Mouse (Mus musculus): ENCODE measurements at regions not wholly inside any gene's neighbourhood (a gene's known extent, or its start where the extent isn't known, plus 50 kb on each side); places are given as distances from the start of the nearest gene placed in this dataset.

DNA sequence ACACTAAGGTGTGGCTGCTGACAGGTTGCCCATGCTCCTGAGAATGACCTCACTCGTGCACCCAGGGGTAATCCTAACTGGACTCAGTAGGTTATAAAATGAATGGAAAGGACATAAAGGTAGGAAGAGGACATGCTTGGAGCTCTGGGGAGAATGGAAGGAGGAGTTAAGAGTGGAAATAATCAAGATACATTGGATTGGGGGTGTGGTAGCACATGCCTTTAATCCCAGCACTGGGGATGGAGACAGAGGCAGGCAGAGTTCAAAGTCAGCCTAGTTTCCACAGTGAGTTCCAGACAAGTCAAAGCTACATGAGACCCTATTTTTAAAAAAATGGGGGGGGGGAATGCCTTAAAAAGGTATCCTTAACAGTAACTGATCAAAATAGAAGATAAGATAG is 167.9 kb upstream of the Hnrnpa3 start:
- no peaks in the 10 kb centered on the region for H3K79me2 ChIP-seq (replicated peaks; ENCODE audit: control insufficient read depth, extremely low read depth, insufficient read depth, poor library complexity, severe bottlenecking)
- H3K4me3 ChIP-seq (replicated peaks in 1 of 3; ENCODE audit: low read depth in 2 of 3, low read length in 2 of 3, poor library complexity in 1 of 3): no peak overlapping the region

DNA sequence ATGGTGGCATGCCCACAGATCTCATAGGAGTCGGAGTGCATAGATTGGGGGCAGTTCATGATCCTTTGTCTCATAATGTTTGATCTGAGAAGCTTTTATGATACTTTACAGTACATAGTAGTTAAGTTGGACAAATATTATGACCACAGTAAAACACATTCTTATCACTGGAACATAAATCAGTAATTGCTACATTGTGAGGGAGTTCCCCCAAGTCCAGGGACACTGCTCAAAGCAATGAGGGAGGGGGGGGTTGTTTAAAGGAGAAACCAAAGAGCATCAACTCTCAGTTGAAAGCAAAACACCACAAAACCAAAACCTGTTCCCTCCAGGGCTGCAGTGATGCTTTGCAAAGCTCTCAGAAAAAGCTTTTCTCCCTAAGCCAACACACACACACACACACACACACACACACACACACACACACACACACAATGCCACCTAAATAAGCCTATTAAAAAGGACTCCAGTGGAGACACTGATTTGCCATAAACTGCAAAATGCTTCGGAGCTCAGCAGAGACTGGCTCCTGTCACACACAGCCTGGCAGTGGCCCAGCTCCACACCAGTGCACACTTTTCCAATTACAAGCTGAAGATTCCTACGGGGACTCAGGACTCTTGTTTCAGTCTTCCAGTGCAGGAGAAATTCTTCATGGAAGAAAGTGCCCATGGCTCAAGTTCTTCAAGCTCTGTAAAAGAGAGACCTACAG is 167.1 kb upstream of the Hnrnpa3 start:
- dilution Hi-C loops (cut with MboI; ENCODE audit: extremely low pct_ligation_motif_present, extremely low pct_unique_long_range_greater_than_20kb, low sequenced_read_pairs): no loop called here
- no peak for DNase-seq (ENCODE audit: extremely low read depth)
- no peak overlapping the region for H3K27ac ChIP-seq (ENCODE audit: insufficient read depth, low read depth)

More for the DNA sequence above, 167.9 kb upstream of the Hnrnpa3 start:
- Histone ChIP-seq H3K27ac (ENCODE audit: insufficient read depth, low read depth) (no peak overlapping the region), H3K36me3 (replicated peaks in 1 of 2; ENCODE audit: control insufficient read depth in 1 of 2, insufficient read depth in 1 of 2, low read length in 1 of 2) (no peaks in the 10 kb centered on the region), H3K4me2 (ENCODE audit: insufficient read depth, low read depth, poor library complexity, severe bottlenecking) (no peak overlapping the region), H3K4me1 (ENCODE audit: control insufficient read depth in 1 of 2, insufficient read depth in 2 of 2) (no peaks in the 10 kb centered on the region), H3K27me3 (replicated peaks) (no peaks in the 10 kb centered on the region), H3K9me3 (replicated peaks; ENCODE audit: low read length) (no peaks in the 10 kb centered on the region), H3K9ac (ENCODE audit: insufficient read depth, low read depth) (no peak overlapping the region)
- in situ Hi-C loops (cut with MboI; ENCODE audit: low pct_ligation_motif_present, low pct_unique_long_range_greater_than_20kb, low sequenced_read_pairs): no loop called here
- TF ChIP-seq RAD21 (IDR thresholded peaks at IDR 0.05; ENCODE audit: low read depth, low read length) (no peak), MYC (IDR thresholded peaks at IDR 0.05; ENCODE audit: low read depth, low read length) (no peak), ZKSCAN1 (IDR thresholded peaks at IDR 0.05; ENCODE audit: borderline replicate concordance, low read depth, low read length) (no peak)
- dilution Hi-C loops (cut with MboI; ENCODE audit: extremely low pct_ligation_motif_present, extremely low pct_unique_long_range_greater_than_20kb, low sequenced_read_pairs): no loop called here
- no peak for DNase-seq (ENCODE audit: extremely low read depth)

DNA sequence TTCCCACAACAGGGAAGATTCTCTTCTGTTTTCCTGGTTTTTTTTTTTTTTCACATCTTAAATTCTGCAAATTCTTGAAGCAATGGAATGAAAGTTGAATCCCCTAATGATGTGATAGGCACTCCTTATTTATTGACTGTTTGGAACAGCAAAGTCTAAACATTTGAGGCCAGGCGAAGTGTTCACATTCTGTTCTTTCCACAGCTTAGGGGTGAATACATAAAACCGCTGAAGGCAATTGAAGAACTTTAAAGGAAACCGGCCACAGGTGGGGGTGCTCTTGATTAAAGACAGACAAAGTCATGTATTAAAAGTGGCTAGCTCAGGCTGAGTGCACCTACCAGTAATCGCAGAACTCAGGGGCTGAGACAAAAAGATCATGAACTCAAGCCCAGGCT is 166.6 kb upstream of the Hnrnpa3 start:
- no peak overlapping the region for H3K4me2 ChIP-seq (ENCODE audit: insufficient read depth, low read depth, poor library complexity, severe bottlenecking)
- no peaks in the 10 kb centered on the region for H3K79me2 ChIP-seq (replicated peaks; ENCODE audit: control insufficient read depth, extremely low read depth, insufficient read depth, poor library complexity, severe bottlenecking)
- no peak overlapping the region for H3K4me3 ChIP-seq (replicated peaks in 1 of 3; ENCODE audit: low read depth in 2 of 3, low read length in 2 of 3, poor library complexity in 1 of 3)
- in situ Hi-C loops (cut with MboI; ENCODE audit: low pct_ligation_motif_present, low pct_unique_long_range_greater_than_20kb, low sequenced_read_pairs): no loop called here
- no peaks in the 10 kb centered on the region for H3K9me3 ChIP-seq (replicated peaks; ENCODE audit: low read length)
- DNase-seq (ENCODE audit: extremely low read depth): no peak
- H3K4me1 ChIP-seq (ENCODE audit: control insufficient read depth in 1 of 2, insufficient read depth in 2 of 2): no peaks in the 10 kb centered on the region
- no peak overlapping the region for H3K27ac ChIP-seq (ENCODE audit: insufficient read depth, low read depth)
- no peaks in the 10 kb centered on the region for H3K27me3 ChIP-seq (replicated peaks)
- no peaks in the 10 kb centered on the region for H3K36me3 ChIP-seq (replicated peaks in 1 of 2; ENCODE audit: control insufficient read depth in 1 of 2, insufficient read depth in 1 of 2, low read length in 1 of 2)
- TF ChIP-seq POLR2A (IDR thresholded peaks at IDR 0.05; ENCODE audit: low read depth, low read length): no peak
- TF ChIP-seq GABPA (IDR thresholded peaks at IDR 0.05; ENCODE audit: insufficient replicate concordance, low read depth, low read length): no peak
- TF ChIP-seq SIN3A (IDR thresholded peaks at IDR 0.05; ENCODE audit: low read length): no peak
- TF ChIP-seq CHD1 (IDR thresholded peaks at IDR 0.05; ENCODE audit: low read depth, low read length): no peak
- no peak for TF ChIP-seq ZC3H11A (IDR thresholded peaks at IDR 0.05; ENCODE audit: low read depth, low read length)
- TF ChIP-seq UBTF (IDR thresholded peaks at IDR 0.05; ENCODE audit: low read depth, low read length): no peak
- TF ChIP-seq USF1 (IDR thresholded peaks at IDR 0.05; ENCODE audit: low read depth, low read length): no peak
- TF ChIP-seq TCF12 (IDR thresholded peaks at IDR 0.05; ENCODE audit: low read depth, low read length): no peak
- TF ChIP-seq MXI1 (IDR thresholded peaks at IDR 0.05; ENCODE audit: low read depth, low read length): no peak
- no peak for TF ChIP-seq CHD2 (IDR thresholded peaks at IDR 0.05; ENCODE audit: low read length)
- no peak for TF ChIP-seq ZMIZ1 (IDR thresholded peaks at IDR 0.05; ENCODE audit: low read depth, low read length)
- TF ChIP-seq ELF1 (IDR thresholded peaks at IDR 0.05; ENCODE audit: low read depth, low read length): no peak
- no peak for TF ChIP-seq MAZ (IDR thresholded peaks at IDR 0.05; ENCODE audit: low read depth, low read length)
- no peak for TF ChIP-seq RCOR1 (conservative IDR thresholded peaks at IDR 0.05; ENCODE audit: low read depth, low read length)
- dilution Hi-C loops (cut with MboI; ENCODE audit: extremely low pct_ligation_motif_present, extremely low pct_unique_long_range_greater_than_20kb, low sequenced_read_pairs): no loop called here
- no peak overlapping the region for H3K9ac ChIP-seq (ENCODE audit: insufficient read depth, low read depth)

More for the DNA sequence above, 167.1 kb upstream of the Hnrnpa3 start:
- Histone ChIP-seq H3K4me2 (ENCODE audit: insufficient read depth, low read depth, poor library complexity, severe bottlenecking) (no peak overlapping the region), H3K79me2 (replicated peaks; ENCODE audit: control insufficient read depth, extremely low read depth, insufficient read depth, poor library complexity, severe bottlenecking) (no peaks in the 10 kb centered on the region), H3K36me3 (replicated peaks in 1 of 2; ENCODE audit: control insufficient read depth in 1 of 2, insufficient read depth in 1 of 2, low read length in 1 of 2) (no peaks in the 10 kb centered on the region), H3K9ac (ENCODE audit: insufficient read depth, low read depth) (no peak overlapping the region), H3K4me1 (ENCODE audit: control insufficient read depth in 1 of 2, insufficient read depth in 2 of 2) (no peaks in the 10 kb centered on the region), H3K9me3 (replicated peaks; ENCODE audit: low read length) (no peaks in the 10 kb centered on the region), H3K27me3 (replicated peaks) (no peaks in the 10 kb centered on the region), H3K4me3 (replicated peaks in 1 of 3; ENCODE audit: low read depth in 2 of 3, low read length in 2 of 3, poor library complexity in 1 of 3) (no peak overlapping the region)
- TF ChIP-seq RCOR1 (conservative IDR thresholded peaks at IDR 0.05; ENCODE audit: low read depth, low read length) (no peak), JUND (conservative IDR thresholded peaks at IDR 0.05; ENCODE audit: low read depth, low read length) (no peak), MYC (IDR thresholded peaks at IDR 0.05; ENCODE audit: low read depth, low read length) (no peak), ZNF384 (IDR thresholded peaks at IDR 0.05; ENCODE audit: low read depth, low read length) (no peak), HCFC1 (IDR thresholded peaks at IDR 0.05; ENCODE audit: low read depth, low read length) (no peak), GABPA (IDR thresholded peaks at IDR 0.05; ENCODE audit: insufficient replicate concordance, low read depth, low read length) (no peak), MAFK (IDR thresholded peaks at IDR 0.05; ENCODE audit: insufficient replicate concordance, low read length) (no peak), JUN (IDR thresholded peaks at IDR 0.05; ENCODE audit: insufficient read depth, low read depth, low read length) (no peak), ZMIZ1 (IDR thresholded peaks at IDR 0.05; ENCODE audit: low read depth, low read length) (no peak), BHLHE40 (IDR thresholded peaks at IDR 0.05; ENCODE audit: low read depth, low read length) (no peak), NELFE (IDR thresholded peaks at IDR 0.05; ENCODE audit: low read depth, low read length) (no peak)
- in situ Hi-C loops (cut with MboI; ENCODE audit: low pct_ligation_motif_present, low pct_unique_long_range_greater_than_20kb, low sequenced_read_pairs): no loop called here
